Mouse (Mus musculus) gastrocnemius, adult 8-10 months (tissue): ENCODE measurements around the gene Edc4. TPM values are rescaled to one million over a fixed set of nuclear protein-coding genes. Genes with fewer than 3 reads are reported as not detected.

Source experiments
- DNase-seq, 2 experiments: peaks; one replicate each; pipeline ENCODE4 v3.0.0; 2022; ENCODE audit warnings: low spot score in 2 of 2
- total RNA-seq, 4 experiments: library from RNA; stranded (reverse); gene quantifications; 2 replicates each; pipeline ENCODE4 v1.2.4; 2022

Edc4 gene
- total RNA-seq, 4 experiments from 2014 or later, result 18.8 to 21.9 (median 20.0) TPM

DNA sequence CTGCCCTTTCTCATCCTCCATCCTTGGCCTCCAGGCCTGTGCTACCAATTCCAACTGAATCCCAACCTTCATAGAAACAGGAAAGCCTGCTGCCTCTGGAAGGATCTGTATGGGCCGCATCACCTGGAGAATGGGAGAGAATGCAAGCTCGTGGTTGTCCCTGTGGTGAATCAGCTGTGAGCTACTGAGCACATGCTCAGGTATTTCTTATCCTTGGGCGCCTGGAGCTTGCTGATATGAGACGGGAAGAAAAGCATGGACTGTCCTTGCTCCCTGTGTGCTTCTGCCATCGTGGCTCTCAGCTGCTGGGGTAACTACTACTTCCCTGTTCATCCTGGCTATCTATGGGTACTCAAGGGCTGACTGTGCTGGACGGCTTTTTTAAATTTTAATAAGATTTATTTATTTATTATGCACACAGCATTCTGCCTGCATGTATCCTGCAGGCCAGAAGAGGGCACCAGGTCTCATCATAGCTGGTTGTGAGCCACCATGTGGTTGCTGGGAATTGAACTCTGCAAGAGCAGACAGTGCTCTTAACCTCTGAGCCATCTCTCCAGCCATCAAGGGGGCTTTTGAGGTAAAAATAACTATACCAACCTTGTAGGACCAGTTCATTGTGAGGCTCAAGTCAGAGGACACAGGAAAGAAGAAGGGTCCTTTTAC is 14.2 kb upstream of the Edc4 start:
- no peak for DNase-seq

DNA sequence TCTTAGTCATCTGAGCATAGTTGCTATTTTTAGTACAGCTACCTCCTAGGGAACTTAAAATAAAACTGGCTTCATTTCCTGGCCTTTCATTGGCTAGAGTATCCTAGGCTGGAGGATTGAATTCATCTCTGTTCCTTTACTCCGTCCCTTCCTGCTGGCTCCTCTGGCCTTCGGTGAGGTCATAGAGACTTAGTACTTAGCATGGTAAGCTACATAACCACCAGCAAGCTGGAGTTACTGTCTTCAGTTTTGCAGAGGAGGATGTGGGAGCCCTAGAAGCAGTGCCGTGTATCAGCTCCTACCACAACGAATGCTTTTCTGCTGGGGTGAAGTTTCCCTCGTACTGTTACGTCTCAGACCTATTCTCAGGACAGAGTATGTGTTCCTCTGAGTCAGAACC is 6.4 kb upstream of the Edc4 start:
- DNase-seq, result peak; percentile 37 to 51

DNA sequence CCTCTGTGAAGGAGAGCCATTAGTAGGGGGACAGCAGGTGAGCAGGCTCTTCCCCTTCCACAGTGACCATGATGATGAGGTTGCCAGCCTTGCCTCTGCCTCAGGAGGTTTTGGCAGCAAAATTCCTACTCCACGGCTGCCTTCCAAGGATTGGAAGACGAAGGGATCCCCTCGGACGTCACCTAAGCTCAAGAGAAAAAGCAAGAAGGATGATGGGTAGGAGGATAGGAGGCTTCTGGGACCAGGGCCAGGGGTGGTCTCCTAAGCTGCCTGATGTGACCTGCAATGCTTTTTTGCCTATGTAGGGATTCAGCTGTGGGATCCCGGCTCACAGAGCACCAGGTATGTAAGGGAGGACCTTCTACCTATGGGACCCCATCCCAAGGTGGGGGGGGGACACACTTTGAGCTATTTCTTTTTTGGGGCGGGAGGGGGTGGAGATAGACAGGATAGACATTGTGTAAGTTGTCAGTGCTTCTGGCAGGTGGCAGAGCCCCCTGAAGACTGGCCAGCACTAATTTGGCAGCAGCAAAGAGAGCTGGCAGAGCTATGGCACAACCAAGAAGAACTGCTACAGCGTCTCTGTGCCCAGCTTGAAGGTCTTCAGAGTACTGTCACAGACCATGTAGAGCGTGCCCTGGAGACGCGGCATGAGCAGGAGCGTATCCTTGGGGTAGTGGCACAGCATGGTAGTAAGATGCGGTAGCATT is 9.2 kb downstream of the Edc4 start:
- no peak for DNase-seq

DNA sequence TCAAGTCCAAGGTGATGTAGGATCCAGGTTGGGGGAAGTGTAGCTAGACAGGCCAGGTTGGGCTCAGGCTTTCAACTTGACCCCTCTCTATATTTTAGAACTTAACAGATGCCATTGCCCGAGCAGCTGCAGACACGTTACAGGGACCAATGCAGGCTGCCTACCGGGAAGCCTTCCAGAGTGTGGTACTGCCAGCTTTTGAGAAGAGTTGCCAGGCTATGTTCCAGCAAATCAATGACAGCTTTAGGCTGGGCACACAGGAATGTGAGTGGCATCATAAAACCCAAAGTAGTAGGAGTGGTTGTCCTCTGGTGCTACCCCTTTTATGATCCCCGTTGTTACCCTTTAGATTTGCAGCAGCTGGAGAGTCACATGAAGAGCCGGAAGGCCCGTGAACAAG is 10.2 kb downstream of the Edc4 start:
- peak; percentile 22 to 53 for DNase-seq

DNA sequence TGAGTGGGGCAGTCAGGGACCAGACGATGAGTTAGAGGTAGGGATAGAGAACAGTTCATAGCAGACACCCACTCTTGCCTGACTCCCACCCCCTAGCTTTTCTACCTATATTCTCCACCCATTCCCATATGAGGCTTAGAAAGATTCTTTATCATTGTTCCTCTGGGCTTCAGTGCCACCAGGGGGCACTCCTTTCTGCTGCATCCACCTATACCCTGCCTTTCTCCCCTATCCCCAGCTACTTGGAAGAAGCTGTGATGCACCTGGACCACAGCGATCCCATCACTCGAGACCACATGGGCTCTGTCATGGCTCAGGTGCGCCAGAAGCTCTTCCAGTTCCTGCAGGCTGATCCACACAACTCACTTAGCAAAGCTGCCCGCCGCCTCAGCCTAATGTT is 11.8 kb downstream of the Edc4 start:
- DNase-seq, result no peak

DNA sequence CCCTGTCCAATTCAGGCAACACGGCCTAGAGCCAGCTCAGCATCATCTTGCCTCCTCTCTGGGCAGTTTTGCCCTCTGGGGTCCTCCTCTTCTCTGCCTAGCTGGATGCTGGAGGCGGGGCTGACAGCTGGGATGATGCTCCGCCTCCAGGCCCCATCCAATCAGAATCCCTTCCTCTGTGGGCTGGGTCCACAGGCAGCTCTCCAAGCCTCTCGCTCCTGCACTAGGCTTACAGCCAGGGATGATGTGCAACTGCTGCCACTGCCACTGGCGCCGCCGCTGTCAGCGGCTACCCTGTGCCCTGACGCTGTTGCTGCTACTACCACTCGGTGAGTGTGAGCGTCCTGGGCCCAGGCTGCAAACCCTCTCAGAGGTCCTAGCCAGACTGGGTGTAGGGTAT is 12.7 kb downstream of the Edc4 start, which contains the start of gene Nrn1l:
Gene Nrn1l, plus strand, starts transcription at position 229 of the 400 bp plus-strand sequence.
- peak; percentile 40 to 61 for DNase-seq

DNA sequence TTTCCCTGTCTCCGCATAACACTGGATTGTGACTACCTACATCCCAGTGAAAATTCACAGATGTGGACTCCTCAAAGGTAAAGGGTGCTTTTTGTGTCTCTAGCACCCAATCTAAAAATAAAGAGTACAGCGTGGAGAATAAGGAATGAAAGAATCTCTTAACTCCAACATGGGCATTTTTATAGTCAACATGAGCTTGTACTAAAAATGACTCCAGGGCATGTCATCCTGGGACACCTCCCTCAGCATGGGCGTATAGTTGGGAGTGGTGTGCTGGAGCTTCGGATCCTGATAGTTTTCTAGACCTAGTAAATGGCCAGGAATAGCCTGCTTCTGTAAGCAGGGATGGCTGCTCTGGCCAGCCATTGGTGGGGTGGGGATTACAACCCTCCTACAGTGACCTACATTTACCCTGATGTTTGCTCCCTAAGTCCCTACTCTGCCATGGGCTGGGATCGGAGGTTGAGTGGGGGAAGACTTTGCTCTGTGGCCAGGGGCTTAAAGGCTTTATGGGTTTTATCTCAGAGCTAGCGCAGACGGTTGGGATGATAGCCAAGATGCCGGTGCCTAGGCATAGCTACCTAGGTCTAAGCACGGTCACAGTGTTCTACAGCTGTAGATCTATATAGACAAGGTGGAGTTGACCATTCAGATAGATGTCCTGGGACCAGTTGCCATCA is 17.3 kb downstream of the Edc4 start:
- no peak for DNase-seq

DNA sequence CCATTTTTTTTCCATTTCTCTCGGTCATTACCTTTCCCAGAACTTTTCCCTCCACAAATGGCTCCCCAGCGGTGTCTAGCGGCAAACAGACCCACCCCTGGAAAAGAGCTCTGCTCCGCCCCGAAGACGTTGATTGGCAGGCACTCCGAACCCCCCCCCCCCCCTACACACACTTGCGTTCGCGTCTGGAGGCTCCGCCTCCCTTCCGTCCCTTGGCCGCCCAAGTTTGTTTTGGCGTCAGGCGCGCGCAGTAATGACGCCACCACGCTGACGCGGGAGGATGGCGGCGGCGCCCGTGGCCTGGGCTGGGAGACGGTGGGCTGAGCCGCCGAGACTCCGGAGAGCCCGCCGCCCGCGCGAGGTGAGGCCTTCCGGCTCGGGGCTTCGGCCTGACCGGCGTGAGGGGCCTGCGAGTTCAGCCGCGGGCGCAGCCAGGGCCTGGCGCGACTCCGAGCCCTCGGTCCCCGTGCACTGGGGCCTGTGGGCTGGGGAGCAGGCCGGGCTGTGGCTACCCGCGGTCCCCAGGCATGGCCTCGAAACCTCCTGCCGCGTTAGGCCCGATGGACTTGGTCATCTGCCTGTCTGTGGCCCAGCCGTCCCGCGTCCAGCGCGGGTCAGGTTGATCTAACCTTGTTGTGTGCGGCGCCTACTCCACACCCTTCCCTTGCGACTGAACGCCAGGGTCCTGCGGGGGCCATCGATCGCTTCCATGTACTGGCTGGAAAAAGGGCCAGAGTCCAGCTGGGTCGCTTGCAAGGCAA is 19.7 kb downstream of the Edc4 start, which contains the start of gene Pskh1:
Gene Pskh1, plus strand, starts transcription at position 262 of the 761 bp plus-strand sequence.
- peak; percentile 78 to 86 for DNase-seq

DNA sequence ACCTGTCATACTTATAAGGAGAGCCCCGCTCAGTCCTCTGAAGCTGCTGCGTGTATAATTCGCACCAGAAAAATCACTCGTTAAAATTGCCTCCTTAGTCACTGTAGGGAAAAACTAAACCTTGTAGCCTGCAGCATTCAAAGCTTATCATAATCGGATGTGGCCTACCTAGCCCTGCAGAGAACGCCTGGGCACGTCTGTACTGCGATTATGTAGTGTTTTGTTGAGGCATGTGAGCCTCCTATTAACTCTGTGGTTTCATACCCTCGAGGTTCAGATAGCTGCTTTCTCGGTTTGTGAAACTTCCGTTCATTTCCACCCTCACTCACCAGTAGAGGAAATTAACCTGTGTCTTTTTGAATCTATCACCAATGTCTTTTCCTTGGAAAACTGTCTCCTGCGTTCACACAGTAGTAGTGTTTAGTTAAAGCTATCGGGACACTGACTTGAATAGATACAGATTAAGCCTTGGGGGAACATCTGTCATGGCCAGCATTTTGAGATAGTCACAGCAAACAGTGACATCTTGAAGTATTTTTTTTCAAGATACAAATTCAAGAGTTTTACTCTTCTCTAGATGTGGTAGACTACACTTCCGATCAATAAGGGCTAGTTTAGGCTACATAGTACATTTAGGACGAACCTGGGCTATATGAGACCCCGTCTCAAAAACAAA is 20.4 kb downstream of the Edc4 start:
- no peak for DNase-seq

DNA sequence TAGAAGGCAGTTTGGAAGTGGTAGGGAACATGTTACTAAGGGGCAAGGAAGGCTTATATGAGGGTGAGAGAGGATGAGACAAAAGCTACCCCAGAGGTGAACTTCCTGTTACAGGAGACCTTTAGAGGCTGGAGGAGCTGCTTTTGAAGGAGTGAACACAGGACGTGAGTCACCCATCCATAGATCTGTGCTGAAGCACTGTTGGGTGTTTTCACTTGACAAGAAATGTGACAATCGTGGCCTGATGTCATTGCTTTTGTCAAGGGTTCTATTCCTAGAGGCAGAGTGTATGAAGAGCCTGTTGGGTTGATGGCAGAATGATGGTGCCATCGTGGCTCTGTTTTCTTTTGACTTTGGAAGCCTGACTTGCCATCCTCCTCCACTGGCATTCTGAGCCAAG is 38.7 kb downstream of the Edc4 start:
- DNase-seq, result no peak

DNA sequence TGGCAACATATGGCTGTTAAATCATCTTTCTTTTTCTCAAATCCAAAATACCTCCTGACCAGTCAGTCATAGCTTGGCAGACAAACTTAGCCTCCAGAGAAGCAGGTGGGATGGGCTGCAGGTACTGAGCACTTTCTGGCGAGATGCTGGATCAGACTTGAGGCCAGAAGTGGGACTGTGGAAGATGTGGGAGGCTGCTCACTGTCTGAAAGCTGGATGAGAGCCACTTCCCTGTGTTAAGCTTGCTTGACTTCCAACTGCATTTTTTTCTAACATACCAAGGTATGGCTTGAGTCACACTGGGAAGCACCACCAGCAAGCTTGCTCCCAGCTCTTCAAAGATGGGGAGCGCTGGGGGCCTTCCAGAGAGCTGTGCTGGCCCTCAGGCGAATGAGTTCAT is 44.4 kb downstream of the Edc4 start:
- DNase-seq, result no peak

DNA sequence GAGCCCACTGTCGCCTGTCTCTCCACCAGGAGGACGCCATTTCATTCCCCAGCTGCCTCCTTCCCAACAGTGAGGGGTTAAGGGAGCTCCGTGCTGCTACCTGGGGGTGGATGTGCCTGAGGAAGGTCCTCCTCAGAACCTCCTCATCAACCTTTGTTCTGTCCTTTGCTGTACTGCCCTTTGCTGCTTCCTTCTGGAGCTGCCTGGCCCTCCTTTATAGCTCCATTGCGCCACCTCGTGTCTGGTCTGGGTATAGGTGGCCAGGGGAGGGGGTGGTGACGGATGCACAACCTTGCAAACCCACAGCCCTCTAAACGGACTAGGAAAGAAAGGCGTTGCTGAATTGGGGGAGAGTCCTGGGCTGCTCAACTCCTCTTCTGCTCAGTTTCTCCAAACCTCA is 49.9 kb downstream of the Edc4 start:
- peak; percentile 65 to 67 for DNase-seq

DNA sequence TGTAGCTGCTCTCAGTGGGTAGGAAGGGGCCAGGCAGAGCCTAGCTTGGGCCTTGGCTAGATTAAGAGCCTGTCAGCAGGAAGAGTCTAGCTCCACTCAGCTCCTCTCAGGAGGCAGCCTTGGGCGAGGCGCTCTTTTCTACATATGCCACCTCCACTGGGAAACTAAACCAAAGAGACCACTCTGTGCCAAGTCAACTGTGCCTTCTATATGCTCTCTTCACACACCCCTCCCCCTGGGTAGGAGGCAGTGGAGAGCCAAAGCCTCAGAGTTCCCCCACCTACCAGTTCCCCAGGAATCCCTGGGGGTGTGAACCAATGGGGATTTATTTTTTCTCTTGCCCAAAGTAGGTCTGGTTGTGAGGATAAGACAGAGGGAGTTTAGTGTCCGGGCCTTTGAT is 50.6 kb downstream of the Edc4 start:
- DNase-seq, result no peak

DNA sequence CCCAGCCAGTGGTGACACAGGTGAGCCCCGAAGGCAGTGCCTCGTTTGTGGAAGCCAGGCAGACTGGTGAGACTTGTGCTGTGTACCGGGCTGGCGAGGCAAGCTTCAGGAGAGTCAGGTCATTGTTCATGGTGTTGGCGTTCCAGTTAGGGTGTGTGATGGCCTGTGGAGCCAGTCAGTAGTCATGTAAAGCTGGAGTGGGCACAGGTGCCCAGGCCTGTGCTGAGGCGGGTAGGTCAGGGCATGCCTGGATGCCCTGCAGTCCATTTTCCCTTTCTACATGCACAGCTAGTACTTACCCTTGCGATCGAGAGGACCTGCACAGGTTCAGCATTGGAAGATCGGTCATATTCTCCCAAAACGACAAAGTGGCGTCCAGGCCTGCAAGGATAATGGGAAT is 51.8 kb downstream of the Edc4 start:
- no peak for DNase-seq

DNA sequence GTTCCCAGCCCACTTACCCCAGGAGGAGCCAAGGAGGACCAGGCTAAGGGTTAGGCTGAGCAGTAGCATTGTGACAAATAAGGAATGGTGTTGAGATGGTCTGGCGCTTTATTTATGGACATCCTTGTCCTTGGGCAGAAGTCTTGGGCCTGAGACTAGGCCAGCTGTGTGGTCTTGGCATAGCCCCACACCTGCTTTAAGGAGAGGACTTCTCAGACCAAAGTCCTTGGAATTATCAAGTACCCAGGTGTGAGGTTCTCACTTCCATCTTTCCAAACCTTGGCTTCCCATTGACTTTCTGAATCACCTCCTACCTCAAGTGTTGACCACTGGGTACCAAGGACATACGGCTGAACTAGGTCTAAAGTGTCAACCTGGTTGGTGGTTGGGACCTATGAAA is 53.1 kb downstream of the Edc4 start, which contains the start of gene Ctrl:
Gene Ctrl, minus strand, starts transcription at position 101 of the 400 bp plus-strand sequence.
- DNase-seq, result no peak

DNA sequence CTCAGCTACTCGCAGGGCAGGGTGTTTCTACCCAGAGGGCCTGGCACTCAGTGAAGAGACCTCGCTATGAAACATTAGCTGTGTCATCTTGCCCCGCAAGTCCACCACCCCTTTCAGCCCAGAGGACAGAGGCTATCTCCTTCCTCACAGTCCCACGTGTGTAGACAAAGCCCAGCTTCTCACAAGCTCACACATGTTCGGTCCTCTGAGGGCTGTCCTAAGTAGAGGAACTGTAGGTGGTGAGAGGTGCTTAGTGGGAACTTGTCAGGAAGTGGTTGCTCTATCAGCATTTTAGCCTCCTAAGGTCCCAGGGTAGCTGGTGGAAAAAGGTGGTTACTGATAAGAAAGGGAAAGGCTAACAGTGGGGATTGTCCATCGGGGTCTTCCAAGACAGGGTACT is 54.4 kb downstream of the Edc4 start:
- DNase-seq, result no peak

DNA sequence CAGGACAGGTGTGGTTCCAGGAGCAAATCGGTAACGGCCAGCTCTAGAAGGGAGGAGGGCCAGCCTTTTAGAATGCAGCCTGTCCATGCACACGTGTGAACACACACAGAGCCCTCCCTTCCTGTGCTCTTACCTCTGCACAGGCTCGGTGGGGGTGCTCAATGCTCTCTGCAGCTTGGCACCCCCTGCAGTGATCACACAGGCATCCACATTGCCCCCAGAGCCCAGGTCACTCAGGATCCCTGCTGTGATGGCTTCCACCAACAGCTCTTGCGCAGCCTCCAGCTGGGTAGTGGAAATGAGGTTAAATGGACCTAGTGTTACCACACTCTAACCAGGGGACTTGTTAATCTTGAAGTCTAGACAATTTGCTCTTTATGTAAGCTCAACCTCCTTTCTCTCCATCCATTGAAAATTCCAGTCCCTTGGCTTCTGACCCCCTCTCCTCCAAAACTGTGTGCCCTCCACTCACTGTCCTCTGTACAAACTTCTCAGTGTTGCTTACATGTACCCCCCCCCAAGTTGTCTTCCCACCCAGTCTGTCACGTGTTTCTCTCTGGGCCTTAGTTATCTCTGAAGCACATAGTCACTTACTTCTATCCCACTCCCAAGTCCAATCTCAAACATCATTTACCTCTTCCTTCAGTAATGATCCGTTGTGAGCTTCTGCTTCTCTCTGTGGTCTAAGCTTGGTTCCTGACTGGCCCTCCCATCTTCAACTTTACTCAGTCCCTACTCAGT is 55.4 kb downstream of the Edc4 start:
- no peak for DNase-seq

DNA sequence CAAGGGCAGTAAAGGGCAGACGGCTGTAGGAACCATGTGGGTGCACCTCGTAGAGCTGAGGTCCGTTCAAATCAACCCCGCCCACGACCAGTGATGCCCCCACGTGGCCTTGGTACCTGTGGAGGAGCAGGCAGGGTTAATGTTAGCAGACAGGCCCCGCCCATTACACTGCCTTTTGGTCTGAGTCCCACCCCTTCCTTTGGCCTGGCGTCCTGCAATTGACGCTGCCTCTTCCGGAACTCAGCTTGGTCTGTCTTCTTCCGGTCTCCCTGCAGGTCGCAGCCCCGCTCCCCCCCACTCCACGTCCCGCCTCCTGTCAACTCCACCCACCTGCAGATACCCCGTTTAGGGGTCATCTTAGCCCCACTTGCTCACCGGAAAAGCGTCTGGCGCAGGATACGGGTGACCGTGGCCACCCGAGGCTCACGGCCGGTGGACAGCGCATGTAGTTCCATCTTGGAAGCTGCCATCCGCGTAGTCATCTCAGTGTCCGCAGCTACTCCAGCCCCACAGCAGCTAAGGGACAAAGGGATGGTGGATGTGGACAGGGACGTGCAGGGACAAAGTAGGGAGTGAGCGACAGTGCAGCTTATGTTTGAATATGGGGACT is 56.3 kb downstream of the Edc4 start:
- DNase-seq, result peak; percentile 79 to 85

DNA sequence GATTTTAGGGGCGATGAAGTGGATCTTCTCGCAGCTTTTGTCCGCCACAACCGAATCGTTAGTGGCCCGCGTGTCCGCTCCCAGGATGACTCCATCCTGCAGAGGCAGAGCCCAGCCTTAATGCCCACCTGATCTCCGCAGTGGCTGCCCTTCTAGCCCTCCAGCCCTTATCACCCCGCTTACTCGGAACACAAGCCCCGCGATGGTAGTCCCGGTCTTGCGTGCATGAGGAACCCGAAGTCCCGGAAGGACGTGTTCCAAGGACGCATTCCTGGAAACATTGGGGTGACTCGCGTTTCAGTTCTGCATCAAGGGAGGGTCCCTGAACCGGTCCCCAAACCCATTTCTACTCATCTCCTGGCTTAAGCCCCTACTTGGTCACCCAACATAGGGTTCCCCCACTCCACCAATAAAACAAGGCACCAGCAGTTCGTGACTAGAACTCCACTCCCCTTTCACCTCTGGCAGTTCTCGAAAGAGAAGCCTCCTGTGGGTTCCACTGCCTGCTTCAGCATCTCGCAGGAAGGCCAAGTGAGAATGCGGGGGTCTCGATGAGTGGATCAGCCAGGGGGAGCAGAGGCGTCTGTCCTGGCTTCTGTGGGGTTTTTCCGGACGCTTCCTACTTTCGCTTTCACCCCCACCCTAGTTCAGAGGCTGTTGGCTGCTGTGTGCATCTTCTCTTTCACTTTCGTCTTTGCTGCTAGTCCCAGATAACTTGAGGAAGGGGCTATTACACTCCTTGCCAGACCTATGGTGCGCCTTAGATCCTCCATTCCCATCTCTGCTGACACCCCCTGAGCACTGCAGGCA is 57.0 kb downstream of the Edc4 start:
- no peak for DNase-seq
